Mouse (Mus musculus) lung, postnatal 25 days (tissue): Measurements from ENCODE around the gene Steap1.

Experiments
- DNase-seq: peaks from one replicate; pipeline ENCODE4 v3.0.0; 2022; ENCODE audit warnings: low spot score

Gene Steap1

DNA sequence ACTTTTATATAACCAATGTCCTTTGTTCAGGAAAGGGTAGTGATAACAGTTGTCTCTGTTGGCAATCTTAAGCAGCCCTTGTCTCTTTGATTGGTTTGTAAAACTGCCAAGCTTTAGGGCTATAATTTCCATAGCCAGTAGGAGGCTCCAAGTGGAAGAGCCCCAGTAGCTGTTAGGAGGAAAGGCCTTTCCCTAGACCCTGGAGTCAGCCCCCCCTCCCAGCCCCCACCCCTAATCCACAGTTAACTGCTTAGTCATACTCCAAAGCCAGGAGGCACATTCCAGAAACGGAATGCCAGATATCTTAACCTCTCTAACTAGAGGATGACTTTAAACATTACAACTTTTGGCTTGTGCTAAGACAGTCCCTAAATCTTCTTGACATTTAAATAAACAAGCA, 62.2 kb downstream of the Steap1 start:
- no peak for DNase-seq
